Mouse (Mus musculus) layer of hippocampus, adult 18-20 months (tissue): Measurements from ENCODE around the gene Fggy. TPM values are rescaled to one million over a fixed set of nuclear protein-coding genes. Genes with fewer than 3 reads are reported as not detected.

Experiments
- DNase-seq, 2 experiments: peaks; one replicate each; pipeline ENCODE4 v3.0.0; 2022; ENCODE audit warnings: low spot score in 2 of 2
- total RNA-seq, 2 experiments: library from RNA; stranded (reverse); gene quantifications; 2 replicates each; pipeline ENCODE4 v1.2.3; 2021

Fggy gene
- total RNA-seq, 2 experiments from 2014 or later, result 14.9 to 15.5 TPM

- peak in 1 of 2 experiments; percentile 57 for DNase-seq
Measured at GRCm38 (mm10) chr4:95588722-95589283, 31.5 kb downstream of the Fggy start.

DNA sequence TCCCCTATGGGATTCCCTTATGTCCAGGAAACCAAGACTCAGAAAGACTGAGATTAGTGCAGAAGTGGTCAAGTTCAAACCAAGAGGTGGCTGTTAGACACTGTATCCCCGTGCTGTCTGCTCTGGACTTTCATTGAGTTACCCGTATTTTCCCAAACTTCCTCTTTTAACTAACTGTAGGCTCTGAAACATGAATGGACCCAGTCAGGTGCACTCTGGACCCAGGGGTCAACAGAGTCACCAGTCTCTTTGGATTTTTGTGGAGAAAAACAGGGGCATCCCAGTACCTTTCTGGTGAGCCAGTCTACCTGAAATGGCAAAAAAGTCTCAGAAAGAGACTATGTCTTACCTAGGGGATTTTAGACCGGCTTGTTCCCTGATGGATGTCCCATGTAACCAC lies 33.6 kb downstream of the Fggy start:
- no peak for DNase-seq

- DNase-seq, result no peak
Measured at GRCm38 (mm10) chr4:95597208-95597607, 39.9 kb downstream of the Fggy start.

- no peak for DNase-seq
Measured at GRCm38 (mm10) chr4:95601776-95602175, 44.5 kb downstream of the Fggy start.

GRCm38 (mm10) chr4:95603254-95603653 lies 45.9 kb downstream of the Fggy start:
- DNase-seq, result no peak

GRCm38 (mm10) chr4:95610663-95611062 lies 53.4 kb downstream of the Fggy start:
- no peak for DNase-seq

- DNase-seq, result no peak
Measured at GRCm38 (mm10) chr4:95611390-95611789, 54.1 kb downstream of the Fggy start.

GRCm38 (mm10) chr4:95621046-95621445 lies 63.7 kb downstream of the Fggy start:
- no peak for DNase-seq

DNA sequence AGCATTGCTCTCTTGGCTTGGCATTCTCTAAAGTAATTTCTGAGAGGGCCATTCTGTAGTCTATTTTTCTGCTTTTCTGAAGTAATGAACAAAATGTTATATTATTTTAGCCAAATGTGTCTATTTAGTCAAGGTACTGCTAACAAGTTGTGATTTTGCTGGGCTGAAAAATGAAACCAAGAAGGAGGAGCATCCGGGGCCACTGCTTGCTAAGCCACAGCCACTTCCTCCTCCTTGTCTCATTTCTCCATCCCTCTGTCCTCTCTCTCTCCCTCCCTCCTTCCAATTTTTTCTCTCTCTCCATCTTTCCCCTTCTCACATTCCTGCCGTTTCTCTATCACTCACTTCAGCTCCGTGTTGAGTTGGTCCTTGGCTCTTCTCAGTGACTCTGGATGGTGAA lies 67.4 kb downstream of the Fggy start:
- DNase-seq, result no peak

- DNase-seq, result no peak
Measured at GRCm38 (mm10) chr4:95625651-95626050, 68.3 kb downstream of the Fggy start.

GRCm38 (mm10) chr4:95626186-95626585 lies 68.9 kb downstream of the Fggy start:
- peak in 1 of 2 experiments; percentile 65 for DNase-seq

DNA sequence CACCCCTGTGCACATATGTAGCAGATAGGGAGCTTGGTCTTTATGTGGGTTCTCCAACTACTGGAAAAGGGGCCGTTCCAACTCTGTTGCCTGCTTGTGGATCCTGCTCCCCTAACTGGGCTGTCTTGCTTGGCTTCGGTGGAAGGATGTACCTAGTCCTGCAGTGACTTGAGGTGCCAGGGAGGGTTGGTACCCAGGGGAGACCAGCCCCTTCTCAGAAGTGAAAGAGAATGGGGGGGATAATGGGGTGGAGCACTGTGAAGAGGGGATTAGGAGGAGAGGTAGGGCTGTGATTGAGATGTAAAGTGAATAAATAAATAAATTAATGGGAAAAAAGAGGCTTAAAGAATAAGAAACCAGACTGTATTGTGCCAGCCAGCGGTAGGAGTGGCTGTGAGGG lies 77.6 kb downstream of the Fggy start:
- DNase-seq, result no peak

- peak in 1 of 2 experiments; percentile 72 for DNase-seq
Measured at GRCm38 (mm10) chr4:95636937-95637749, 79.8 kb downstream of the Fggy start.

- no peak for DNase-seq
Measured at GRCm38 (mm10) chr4:95638063-95638462, 80.8 kb downstream of the Fggy start.

GRCm38 (mm10) chr4:95640831-95641230 lies 83.5 kb downstream of the Fggy start:
- no peak for DNase-seq

GRCm38 (mm10) chr4:95644048-95644447 lies 86.7 kb downstream of the Fggy start:
- no peak for DNase-seq

GRCm38 (mm10) chr4:95648801-95649551 lies 91.7 kb downstream of the Fggy start:
- DNase-seq, result no peak

DNA sequence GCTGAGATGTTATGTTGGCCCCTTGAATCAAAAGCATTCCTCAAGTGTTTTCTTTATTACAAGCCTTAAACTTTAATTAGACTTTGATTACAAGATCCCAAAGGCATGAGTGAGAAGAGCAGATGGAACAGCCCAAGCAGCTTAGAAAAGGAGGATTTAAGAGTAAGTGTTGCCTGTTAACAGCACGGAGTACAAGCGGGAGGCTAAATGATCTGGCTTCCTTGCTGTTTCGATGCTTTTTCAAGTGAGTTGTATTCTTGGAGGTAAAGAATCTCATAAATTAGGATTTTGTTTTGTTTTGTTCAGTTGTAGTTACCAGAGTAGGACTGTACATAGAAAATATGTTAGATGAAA lies 92.2 kb downstream of the Fggy start:
- DNase-seq, result no peak

- no peak for DNase-seq
Measured at GRCm38 (mm10) chr4:95649980-95650379, 92.7 kb downstream of the Fggy start.

GRCm38 (mm10) chr4:95652044-95652443 lies 94.7 kb downstream of the Fggy start:
- no peak for DNase-seq

GRCm38 (mm10) chr4:95653296-95653912 lies 96.1 kb downstream of the Fggy start:
- peak in 1 of 2 experiments; percentile 39 for DNase-seq

DNA sequence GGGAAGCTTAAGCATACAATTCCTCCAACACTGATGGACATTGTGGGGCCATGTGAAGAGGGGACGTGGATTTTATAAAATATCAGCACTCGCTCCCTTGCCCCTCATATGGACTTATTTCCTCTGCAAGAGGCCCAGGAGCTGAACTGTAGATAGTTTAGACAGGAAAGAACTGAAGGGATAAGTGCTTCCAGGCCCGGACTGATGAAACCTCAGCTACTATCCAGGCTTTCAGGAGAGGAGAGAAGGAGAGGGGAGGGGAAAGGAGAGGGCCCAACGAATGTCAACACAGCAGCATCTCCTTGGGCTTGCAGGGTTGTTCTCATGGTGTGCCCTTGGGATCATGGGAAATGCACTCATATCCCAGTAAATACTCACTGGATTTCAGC lies 96.6 kb downstream of the Fggy start:
- DNase-seq, result no peak
